Mouse (Mus musculus) heart, embryonic 16.5 days (tissue): ENCODE results near the gene Snorc. TPM values are rescaled to one million over a fixed set of nuclear protein-coding genes. Genes with fewer than 3 reads are reported as not detected.
"Not testable (repeated sequence)": the region's sequence is repeated elsewhere in the genome, so short reads cannot be mapped to it uniquely, and the experiment has no call there.

ENCODE experiments used
- ATAC-seq: fragments of 200-750 bp; cut with Nextera tagmentation; replicated peaks from 2 replicates; pipeline ENCODE4 v1.8.0; 2017; ENCODE audit warnings: moderate number of reproducible peaks; ENCODE audit not compliant: insufficient read depth, low FRiP score; ENCODE audit errors: extremely low read depth
- H3K27ac ChIP-seq: fragments of 300-500 bp; sonication (generic); 2 replicates; pipeline ENCODE4 v1.5.1; 2014; ENCODE audit warnings: mild to moderate bottlenecking, low read length, control low read depth, moderate library complexity
- H3K27me3 ChIP-seq: fragments of 300-500 bp; sonication (generic); 2 replicates; pipeline ENCODE4 v1.6.1; 2014; ENCODE audit warnings: low read length, mixed read lengths; ENCODE audit not compliant: control insufficient read depth, insufficient read depth
- H3K36me3 ChIP-seq: fragments of 300-500 bp; sonication (generic); 2 replicates; pipeline ENCODE4 v1.6.1; 2014; ENCODE audit not compliant: control insufficient read depth, insufficient read depth
- H3K4me1 ChIP-seq: fragments of 300-500 bp; sonication (generic); 2 replicates; pipeline ENCODE4 v1.6.1; 2014; ENCODE audit warnings: low read length, mixed read lengths; ENCODE audit not compliant: control insufficient read depth, insufficient read depth
- H3K4me2 ChIP-seq: fragments of 300-500 bp; sonication (generic); 2 replicates; pipeline ENCODE4 v1.6.1; 2014; ENCODE audit warnings: low read depth, mild to moderate bottlenecking, control low read depth, low read length
- H3K4me3 ChIP-seq: fragments of 300-500 bp; sonication (generic); 2 replicates; pipeline ENCODE4 v1.5.1; 2014; ENCODE audit warnings: mild to moderate bottlenecking, control low read depth, low read length
- H3K9ac ChIP-seq: fragments of 300-500 bp; sonication (generic); 2 replicates; pipeline ENCODE4 v1.6.1; 2014; ENCODE audit warnings: low read length, control low read depth
- H3K9me3 ChIP-seq: fragments of 300-500 bp; sonication (generic); replicated peaks from 2 replicates; pipeline ENCODE4 v1.6.1; 2016; ENCODE audit warnings: low read length; ENCODE audit not compliant: control insufficient read depth
- WGBS: fragments of 180-500 bp; shearing (Covaris S2); extraction: QIAGEN DNeasy Blood & Tissue Kit; methylation state at CpG from one replicate; pipeline ENCODE4 v1.1.7; 2014; 5-methylcytosine and 5-hydroxymethylcytosine counted together
- polyA plus RNA-seq: library from polyadenylated mRNA; unstranded; fragments of >200 nt; fragmentation: Nextera tagmentation; extraction: Ambion mirVana; gene quantifications from 2 replicates; pipeline ENCODE4 v1.2.1, GENCODE M21; 2015

Snorc gene
- not detected in 2 replicates for polyA plus RNA-seq

GRCm38 (mm10) chr1:87469971-87470370, at the start of gene Snorc:
Snorc (plus strand) TSS chr1:87470271.
- H3K27me3 ChIP-seq, H3K27ac ChIP-seq, H3K4me3 ChIP-seq, H3K9me3 ChIP-seq, ATAC-seq, H3K4me1 ChIP-seq, H3K9ac ChIP-seq, H3K36me3 ChIP-seq, H3K4me2 ChIP-seq: not testable (repeated sequence)
- WGBS: 46% methylated on average over 10 of the region's 10 CpGs

DNA sequence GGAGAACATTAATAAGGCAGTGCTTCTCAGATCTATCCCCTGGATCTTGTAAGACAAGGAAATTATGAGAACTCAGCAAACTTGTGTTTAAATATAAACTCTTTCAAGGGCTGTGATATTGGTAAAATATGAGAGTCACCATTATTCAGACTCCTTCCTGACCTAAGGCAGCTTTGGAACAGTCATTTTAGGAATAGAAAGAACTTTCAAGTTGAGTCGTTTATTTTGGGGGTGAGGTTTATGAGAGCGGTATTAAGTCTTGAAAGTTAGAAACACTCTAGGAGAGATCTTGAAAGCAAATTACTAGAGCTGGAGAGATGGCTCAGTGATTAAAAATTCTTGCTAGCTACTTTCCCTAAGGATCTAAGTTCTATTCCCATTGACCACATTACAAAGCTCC, 34.9 kb upstream of the Snorc start:
- no peaks in the 10 kb centered on the region for H3K27me3 ChIP-seq
- H3K9ac ChIP-seq: no peak overlapping the region
- no peak overlapping the region for H3K4me2 ChIP-seq
- ATAC-seq: no peak
- H3K4me1 ChIP-seq: no peaks in the 10 kb centered on the region
- no peaks in the 10 kb centered on the region for H3K9me3 ChIP-seq
- H3K27ac ChIP-seq: no peak overlapping the region
- 87% methylated on average over 2 of the region's 2 CpGs for WGBS
- peaks cover 35% of the 10 kb centered on the region for H3K36me3 ChIP-seq
- no peak overlapping the region for H3K4me3 ChIP-seq

DNA sequence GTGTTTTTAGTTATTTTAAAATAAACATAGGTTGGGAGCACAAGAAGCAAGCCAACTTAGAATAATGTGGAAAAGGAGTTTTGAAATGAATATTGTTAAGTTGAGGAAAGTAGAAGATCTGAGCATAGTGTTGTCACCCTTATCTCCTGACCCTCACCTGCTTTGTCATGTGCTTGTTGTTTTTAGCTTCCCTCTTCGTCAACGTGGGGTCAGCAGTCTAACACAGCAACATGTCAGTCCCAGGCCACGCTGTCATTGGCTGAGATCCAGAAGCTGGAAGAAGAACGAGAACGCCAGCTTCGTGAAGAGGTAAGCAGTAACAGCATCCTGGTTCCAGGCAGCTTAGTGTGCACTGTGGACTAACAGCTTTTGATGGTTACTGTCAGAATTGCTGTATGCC, 33.5 kb upstream of the Snorc start:
- no peak overlapping the region for H3K4me2 ChIP-seq
- H3K9me3 ChIP-seq: no peaks in the 10 kb centered on the region
- no peaks in the 10 kb centered on the region for H3K4me1 ChIP-seq
- H3K27me3 ChIP-seq: no peaks in the 10 kb centered on the region
- H3K36me3 ChIP-seq: peaks cover 37% of the 10 kb centered on the region
- no peak overlapping the region for H3K27ac ChIP-seq
- no peak overlapping the region for H3K9ac ChIP-seq
- no peak overlapping the region for H3K4me3 ChIP-seq
- WGBS: 27% methylated on average over 6 of the region's 6 CpGs
- ATAC-seq: no peak

- ATAC-seq: no peak
- Histone ChIP-seq H3K27me3 (no peaks in the 10 kb centered on the region), H3K4me3 (no peak overlapping the region), H3K9ac (no peak overlapping the region), H3K36me3 (peaks cover 28% of the 10 kb centered on the region), H3K9me3 (no peaks in the 10 kb centered on the region), H3K27ac (no peak overlapping the region), H3K4me1 (no peaks in the 10 kb centered on the region), H3K4me2 (no peak overlapping the region)
- WGBS: 44% methylated on average over 5 of the region's 5 CpGs
Observed at GRCm38 (mm10) chr1:87447183-87448104, 22.6 kb upstream of the Snorc start.

- H3K36me3 ChIP-seq: peaks cover 21% of the 10 kb centered on the region
Observed at GRCm38 (mm10) chr1:87449432-87449831, 20.6 kb upstream of the Snorc start.

DNA sequence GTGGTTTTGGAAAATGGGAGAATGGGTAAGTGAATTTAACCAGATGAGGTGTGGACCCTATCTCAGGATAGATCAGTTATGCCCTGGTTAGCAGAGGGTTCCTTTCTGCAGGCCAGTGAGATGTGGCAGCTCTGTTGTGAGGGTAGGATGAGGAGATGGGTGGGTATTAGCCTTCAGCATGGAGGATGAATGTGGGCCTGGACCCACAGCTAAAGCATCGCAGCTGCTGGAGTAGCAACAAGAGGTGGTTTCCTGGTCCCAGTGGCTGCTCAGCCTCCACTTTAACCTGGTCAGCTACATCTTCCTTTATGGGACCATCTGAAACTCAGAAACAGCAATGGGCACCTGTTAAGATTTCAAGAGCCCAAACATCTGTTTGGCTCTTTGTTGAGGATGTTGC, 13.6 kb upstream of the Snorc start:
- no peaks in the 10 kb centered on the region for H3K4me1 ChIP-seq
- no peak overlapping the region for H3K4me2 ChIP-seq
- no peak for ATAC-seq
- H3K27ac ChIP-seq: no peak overlapping the region
- H3K27me3 ChIP-seq: no peaks in the 10 kb centered on the region
- H3K4me3 ChIP-seq: no peak overlapping the region
- no peaks in the 10 kb centered on the region for H3K36me3 ChIP-seq
- H3K9me3 ChIP-seq: peaks cover 3% of the 10 kb centered on the region; the same call in 1 of the 2 replicates
- H3K9ac ChIP-seq: no peak overlapping the region
- 96% methylated on average over 1 of the region's 1 CpGs for WGBS

More at GRCm38 (mm10) chr1:87449432-87449831, 20.6 kb upstream of the Snorc start:
- ATAC-seq: no peak
- Histone ChIP-seq H3K27me3 (no peaks in the 10 kb centered on the region), H3K9ac (no peak overlapping the region), H3K4me3 (no peak overlapping the region), H3K9me3 (no peaks in the 10 kb centered on the region), H3K4me2 (no peak overlapping the region), H3K4me1 (no peaks in the 10 kb centered on the region), H3K27ac (no peak overlapping the region)
- WGBS: 88% methylated on average over 4 of the region's 4 CpGs

GRCm38 (mm10) chr1:87458045-87458444, 12.0 kb upstream of the Snorc start:
- H3K27ac ChIP-seq: no peak overlapping the region
- WGBS: 84% methylated on average over 4 of the region's 4 CpGs

GRCm38 (mm10) chr1:87459856-87460255, 10.2 kb upstream of the Snorc start:
- not testable (repeated sequence) for H3K4me1 ChIP-seq, H3K27me3 ChIP-seq, H3K27ac ChIP-seq, H3K4me3 ChIP-seq, H3K9ac ChIP-seq, H3K36me3 ChIP-seq, H3K4me2 ChIP-seq, ATAC-seq, H3K9me3 ChIP-seq
- WGBS: 81% methylated on average over 5 of the region's 7 CpGs

More at GRCm38 (mm10) chr1:87458045-87458444, 12.0 kb upstream of the Snorc start:
- Histone ChIP-seq H3K9me3 (peaks cover 3% of the 10 kb centered on the region; the same call in 1 of the 2 replicates), H3K9ac (no peak overlapping the region), H3K27me3 (no peaks in the 10 kb centered on the region), H3K4me2 (no peak overlapping the region), H3K4me1 (no peaks in the 10 kb centered on the region), H3K4me3 (no peak overlapping the region), H3K36me3 (no peaks in the 10 kb centered on the region)
- no peak for ATAC-seq

GRCm38 (mm10) chr1:87467469-87467868, 2.6 kb upstream of the Snorc start:
- WGBS: 69% methylated on average over 9 of the region's 9 CpGs
- H3K4me1 ChIP-seq: no peaks in the 10 kb centered on the region
- H3K4me2 ChIP-seq: no peak overlapping the region
- no peak for ATAC-seq
- no peak overlapping the region for H3K9ac ChIP-seq
- H3K4me3 ChIP-seq: no peak overlapping the region
- no peaks in the 10 kb centered on the region for H3K27me3 ChIP-seq
- H3K9me3 ChIP-seq: no peaks in the 10 kb centered on the region
- H3K27ac ChIP-seq: no peak overlapping the region
- H3K36me3 ChIP-seq: no peaks in the 10 kb centered on the region
